Mouse (Mus musculus): ENCODE data around the gene Gabpb2. TPM values are rescaled to one million over a fixed set of nuclear protein-coding genes. Genes with fewer than 3 reads are reported as not detected.
A peak's percentile ranks its signal among the peaks of the same experiment; 100 is the strongest.

The Gabpb2 gene
- polyA plus RNA-seq, 1 experiment from 2014 or later, result 4.5 TPM

GRCm38 (mm10) chr3:95250783-95251424, 33.2 kb upstream of the Gabpb2 start, which contains the start of gene Bnipl:
Bnipl (minus strand) TSS chr3:95251193.
- WGBS, result 42% methylated on average over 7 of the region's 7 CpGs
- Histone ChIP-seq H3K27ac (0 out of 2 replicates have a peak within 1 kb of the TSS, but pooled peaks have one; percentile 22), H3K4me1 (replicated peaks; ENCODE audit: insufficient read depth, low read length) (0 out of 2 replicates have a peak, but pooled peaks cover 2% of the 10 kb centered on the region), H3K4me3 (replicated peaks; ENCODE audit: low read depth, low read length) (no peak within 1 kb of the TSS), H3K36me3 (ENCODE audit: insufficient read depth, low read length) (0 out of 2 replicates have a peak, but pooled peaks cover 12% of the 10 kb centered on the region), H3K9ac (ENCODE audit: low read depth, low read length) (no peak within 1 kb of the TSS), H3K9me3 (replicated peaks; ENCODE audit: low read length) (no peaks in the 10 kb centered on the region), H3K27me3 (ENCODE audit: insufficient read depth, low read length) (no peaks in the 10 kb centered on the region), H3K4me2 (ENCODE audit: low read length) (0 out of 2 replicates have a peak within 1 kb of the TSS, but pooled peaks have one; percentile 13)
- DNase-seq (ENCODE audit: low spot score) (no peak), ATAC-seq (replicated peaks; ENCODE audit: low FRiP score, low read depth) (peak; percentile 55; the same call in 1 of the 2 replicates)
- TF ChIP-seq CTCF (IDR thresholded peaks at IDR 0.05; ENCODE audit: low read depth), result no peak

GRCm38 (mm10) chr3:95250361-95250760, 32.6 kb upstream of the Gabpb2 start:
- Histone ChIP-seq H3K9ac (ENCODE audit: low read depth, low read length) (no peak overlapping the region), H3K27ac (no peak overlapping the region), H3K4me2 (ENCODE audit: low read length) (no peak overlapping the region), H3K9me3 (replicated peaks; ENCODE audit: low read length) (no peaks in the 10 kb centered on the region), H3K4me3 (replicated peaks; ENCODE audit: low read depth, low read length) (no peak overlapping the region), H3K36me3 (ENCODE audit: insufficient read depth, low read length) (0 out of 2 replicates have a peak, but pooled peaks cover 11% of the 10 kb centered on the region), H3K27me3 (ENCODE audit: insufficient read depth, low read length) (no peaks in the 10 kb centered on the region), H3K4me1 (replicated peaks; ENCODE audit: insufficient read depth, low read length) (0 out of 2 replicates have a peak, but pooled peaks cover 2% of the 10 kb centered on the region)
- no peak for ATAC-seq (replicated peaks; ENCODE audit: low FRiP score, low read depth)
- no peak for TF ChIP-seq CTCF (IDR thresholded peaks at IDR 0.05; ENCODE audit: low read depth)
- 65% methylated on average over 5 of the region's 5 CpGs for WGBS
- DNase-seq (ENCODE audit: low spot score), result no peak

- WGBS, result 59% methylated on average over 1 of the region's 1 CpGs
- no peak for ATAC-seq (replicated peaks; ENCODE audit: low FRiP score, low read depth)
Measured at GRCm38 (mm10) chr3:95247660-95248336, 30.1 kb upstream of the Gabpb2 start.

GRCm38 (mm10) chr3:95246465-95247231, 28.9 kb upstream of the Gabpb2 start:
- no peak for TF ChIP-seq CTCF (IDR thresholded peaks at IDR 0.05; ENCODE audit: low read depth)
- no peak overlapping the region for H3K4me3 ChIP-seq (replicated peaks; ENCODE audit: low read depth, low read length)
- no peaks in the 10 kb centered on the region for H3K27me3 ChIP-seq (ENCODE audit: insufficient read depth, low read length)
- H3K9me3 ChIP-seq (replicated peaks; ENCODE audit: low read length), result no peaks in the 10 kb centered on the region
- no peak overlapping the region for H3K27ac ChIP-seq
- H3K36me3 ChIP-seq (ENCODE audit: insufficient read depth, low read length), result no peaks in the 10 kb centered on the region
- no peak overlapping the region for H3K4me2 ChIP-seq (ENCODE audit: low read length)
- ATAC-seq (replicated peaks; ENCODE audit: low FRiP score, low read depth), result no peak
- H3K4me1 ChIP-seq (replicated peaks; ENCODE audit: insufficient read depth, low read length), result 0 out of 2 replicates have a peak, but pooled peaks cover 2% of the 10 kb centered on the region
- WGBS, result 66% methylated on average over 5 of the region's 5 CpGs
- no peak for DNase-seq (ENCODE audit: low spot score)
- no peak overlapping the region for H3K9ac ChIP-seq (ENCODE audit: low read depth, low read length)

More at GRCm38 (mm10) chr3:95247660-95248336, 30.1 kb upstream of the Gabpb2 start:
- H3K36me3 ChIP-seq (ENCODE audit: insufficient read depth, low read length), result 0 out of 2 replicates have a peak, but pooled peaks cover 2% of the 10 kb centered on the region
- H3K27me3 ChIP-seq (ENCODE audit: insufficient read depth, low read length), result no peaks in the 10 kb centered on the region
- H3K9ac ChIP-seq (ENCODE audit: low read depth, low read length), result no peak overlapping the region
- H3K27ac ChIP-seq, result no peak overlapping the region
- H3K4me2 ChIP-seq (ENCODE audit: low read length), result no peak overlapping the region
- 0 out of 2 replicates have a peak, but pooled peaks cover 2% of the 10 kb centered on the region for H3K4me1 ChIP-seq (replicated peaks; ENCODE audit: insufficient read depth, low read length)
- no peak for DNase-seq (ENCODE audit: low spot score)
- H3K4me3 ChIP-seq (replicated peaks; ENCODE audit: low read depth, low read length), result no peak overlapping the region
- no peak for TF ChIP-seq CTCF (IDR thresholded peaks at IDR 0.05; ENCODE audit: low read depth)
- no peaks in the 10 kb centered on the region for H3K9me3 ChIP-seq (replicated peaks; ENCODE audit: low read length)

- H3K4me2 ChIP-seq (ENCODE audit: low read length), result no peak overlapping the region
- H3K4me3 ChIP-seq (replicated peaks; ENCODE audit: low read depth, low read length), result no peak overlapping the region
- ATAC-seq (replicated peaks; ENCODE audit: low FRiP score, low read depth) (no peak), DNase-seq (ENCODE audit: low spot score) (no peak)
- no peaks in the 10 kb centered on the region for H3K27me3 ChIP-seq (ENCODE audit: insufficient read depth, low read length)
- TF ChIP-seq CTCF (IDR thresholded peaks at IDR 0.05; ENCODE audit: low read depth), result no peak
- 68% methylated on average over 2 of the region's 2 CpGs for WGBS
- no peak overlapping the region for H3K9ac ChIP-seq (ENCODE audit: low read depth, low read length)
- no peak overlapping the region for H3K27ac ChIP-seq
- no peaks in the 10 kb centered on the region for H3K9me3 ChIP-seq (replicated peaks; ENCODE audit: low read length)
- H3K4me1 ChIP-seq (replicated peaks; ENCODE audit: insufficient read depth, low read length), result 0 out of 2 replicates have a peak, but pooled peaks cover 6% of the 10 kb centered on the region
- 0 out of 2 replicates have a peak, but pooled peaks cover 3% of the 10 kb centered on the region for H3K36me3 ChIP-seq (ENCODE audit: insufficient read depth, low read length)
Measured at GRCm38 (mm10) chr3:95243086-95243485, 25.4 kb upstream of the Gabpb2 start.

GRCm38 (mm10) chr3:95241498-95241897, 23.8 kb upstream of the Gabpb2 start, which contains the start of gene Gm128:
Gm128 (minus strand) TSS chr3:95241598.
- H3K27ac ChIP-seq, result no peak within 1 kb of the TSS
- 0 out of 2 replicates have a peak, but pooled peaks cover 7% of the 10 kb centered on the region for H3K36me3 ChIP-seq (ENCODE audit: insufficient read depth, low read length)
- DNase-seq (ENCODE audit: low spot score) (no peak), ATAC-seq (replicated peaks; ENCODE audit: low FRiP score, low read depth) (no peak)
- WGBS, result 84% methylated on average over 7 of the region's 7 CpGs
- no peak within 1 kb of the TSS for H3K4me3 ChIP-seq (replicated peaks; ENCODE audit: low read depth, low read length)
- H3K9ac ChIP-seq (ENCODE audit: low read depth, low read length), result no peak within 1 kb of the TSS
- TF ChIP-seq CTCF (IDR thresholded peaks at IDR 0.05; ENCODE audit: low read depth), result no peak
- H3K4me2 ChIP-seq (ENCODE audit: low read length), result peak within 1 kb of the TSS; percentile 10; the same call in 1 of the 2 replicates
- no peaks in the 10 kb centered on the region for H3K27me3 ChIP-seq (ENCODE audit: insufficient read depth, low read length)
- H3K4me1 ChIP-seq (replicated peaks; ENCODE audit: insufficient read depth, low read length), result 0 out of 2 replicates have a peak, but pooled peaks cover 6% of the 10 kb centered on the region
- H3K9me3 ChIP-seq (replicated peaks; ENCODE audit: low read length), result no peaks in the 10 kb centered on the region
